Mouse (Mus musculus) kidney, postnatal 0 days (tissue): ENCODE data around the gene D430041D05Rik. TPM values are rescaled to one million over a fixed set of nuclear protein-coding genes. Genes with fewer than 3 reads are reported as not detected.
"Not testable (repeated sequence)": the region's sequence is repeated elsewhere in the genome, so short reads cannot be mapped to it uniquely, and the experiment has no call there.

Experiments
- ATAC-seq: fragments of 200-750 bp; cut with Nextera tagmentation; replicated peaks from 2 replicates; pipeline ENCODE4 v1.8.0; 2017; ENCODE audit warnings: low read depth, moderate number of reproducible peaks, moderate TSS enrichment, moderate library complexity; ENCODE audit not compliant: low FRiP score
- DNase-seq: peaks from one replicate; pipeline ENCODE4 v3.0.0-alpha.2; 2016; ENCODE audit warnings: low spot score
- H3K27ac ChIP-seq: fragments of 300-500 bp; sonication (generic); 2 replicates; pipeline ENCODE4 v1.5.1; 2014; ENCODE audit warnings: mild to moderate bottlenecking
- H3K27me3 ChIP-seq: fragments of 300-500 bp; sonication (generic); 2 replicates; pipeline ENCODE4 v1.6.1; 2014; ENCODE audit warnings: low read length, mixed read lengths; ENCODE audit not compliant: insufficient read depth
- H3K36me3 ChIP-seq: fragments of 300-500 bp; sonication (generic); 2 replicates; pipeline ENCODE4 v1.6.1; 2014; ENCODE audit warnings: low read length, mixed read lengths; ENCODE audit not compliant: insufficient read depth
- H3K4me1 ChIP-seq: fragments of 300-500 bp; sonication (generic); replicated peaks from 2 replicates; pipeline ENCODE4 v1.6.1; 2014; ENCODE audit warnings: antibody characterized with exemption, low read length, mixed read lengths; ENCODE audit not compliant: insufficient read depth
- H3K4me2 ChIP-seq: fragments of 300-500 bp; sonication (generic); 2 replicates; pipeline ENCODE4 v1.6.1; 2014; ENCODE audit warnings: mild to moderate bottlenecking, low read length, moderate library complexity, mixed read lengths
- H3K4me3 ChIP-seq: fragments of 300-500 bp; sonication (generic); replicated peaks from 2 replicates; pipeline ENCODE4 v1.5.1; 2014; ENCODE audit warnings: low read depth, low read length
- H3K9ac ChIP-seq: fragments of 300-500 bp; sonication (generic); 2 replicates; pipeline ENCODE4 v1.6.1; 2014; ENCODE audit warnings: low read depth, low read length
- H3K9me3 ChIP-seq: fragments of 300-500 bp; sonication (generic); replicated peaks from 2 replicates; pipeline ENCODE4 v1.6.1; 2016; ENCODE audit warnings: low read length, inconsistent platforms, mixed read lengths
- CTCF ChIP-seq: IDR thresholded peaks from 2 replicates; pipeline ENCODE4 v1.5.1; 2016; ENCODE audit warnings: antibody characterized with exemption, low read depth, mild to moderate bottlenecking, moderate library complexity
- WGBS: fragments of 180-500 bp; shearing (Covaris S2); extraction: QIAGEN DNeasy Blood & Tissue Kit; methylation state at CpG from one replicate; pipeline ENCODE4 v1.1.7; 2014; 5-methylcytosine and 5-hydroxymethylcytosine counted together
- polyA plus RNA-seq: library from polyadenylated mRNA; unstranded; fragments of >200 nt; fragmentation: Nextera tagmentation; extraction: Ambion mirVana; gene quantifications from 2 replicates; pipeline ENCODE4 v1.2.1, GENCODE M21; 2015

Gene D430041D05Rik
- polyA plus RNA-seq, 1 experiment from 2014 or later: 0.22 TPM

DNA sequence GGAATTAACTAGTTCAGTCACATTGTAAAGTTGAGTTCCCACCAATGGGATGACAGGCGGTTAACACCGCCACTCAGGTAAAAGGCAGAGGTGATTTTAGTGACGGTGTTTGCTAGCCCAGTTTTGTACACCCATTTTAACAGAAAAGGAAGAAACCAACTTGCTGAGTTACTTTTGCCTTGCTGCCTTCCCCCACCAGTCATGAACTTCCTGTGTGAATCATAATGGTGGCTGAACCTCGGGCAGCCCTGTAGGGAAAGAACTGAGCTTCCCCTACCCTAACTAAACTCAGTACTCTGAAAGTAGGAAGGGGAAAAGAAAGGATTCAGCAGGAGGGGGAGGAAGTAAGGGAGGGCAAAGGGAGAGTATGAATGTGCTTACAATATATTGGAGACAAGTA is 300.8 kb downstream of the D430041D05Rik start:
- H3K9me3 ChIP-seq: no peaks in the 10 kb centered on the region
- no peaks in the 10 kb centered on the region for H3K27me3 ChIP-seq
- no peaks in the 10 kb centered on the region for H3K4me1 ChIP-seq
- H3K27ac ChIP-seq: no peak overlapping the region
- DNase-seq: no peak
- no peak for TF ChIP-seq CTCF
- no peak overlapping the region for H3K4me3 ChIP-seq
- WGBS: 74% methylated on average over 4 of the region's 4 CpGs
- no peak for ATAC-seq
- no peak overlapping the region for H3K4me2 ChIP-seq
- H3K9ac ChIP-seq: no peak overlapping the region
- H3K36me3 ChIP-seq: no peaks in the 10 kb centered on the region

DNA sequence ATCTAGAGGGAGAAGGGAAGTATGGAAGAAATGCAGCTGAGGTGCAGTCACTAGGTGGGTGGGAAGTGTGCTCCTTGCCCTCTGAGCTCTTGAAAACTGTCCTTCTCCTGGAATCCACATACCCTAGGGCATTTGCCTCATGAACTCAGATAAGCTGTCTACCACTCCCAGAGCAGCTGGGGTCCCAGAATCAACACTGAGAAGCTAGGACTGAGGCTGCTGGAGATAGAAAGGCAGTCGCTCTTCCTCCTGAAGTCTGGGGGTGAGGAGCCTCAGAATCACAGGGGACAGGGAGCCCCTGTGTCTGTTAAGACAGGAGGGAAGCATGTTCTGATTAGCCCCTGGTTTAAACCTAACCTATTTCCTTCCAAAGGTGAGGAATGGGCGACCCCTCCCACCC is 301.3 kb downstream of the D430041D05Rik start:
- no peak overlapping the region for H3K27ac ChIP-seq
- no peaks in the 10 kb centered on the region for H3K4me1 ChIP-seq
- H3K36me3 ChIP-seq: no peaks in the 10 kb centered on the region
- ATAC-seq (no peak), DNase-seq (no peak)
- no peak for TF ChIP-seq CTCF
- no peak overlapping the region for H3K4me2 ChIP-seq
- no peak overlapping the region for H3K9ac ChIP-seq
- WGBS: 68% methylated on average over 2 of the region's 2 CpGs
- no peaks in the 10 kb centered on the region for H3K27me3 ChIP-seq
- no peaks in the 10 kb centered on the region for H3K9me3 ChIP-seq
- no peak overlapping the region for H3K4me3 ChIP-seq

DNA sequence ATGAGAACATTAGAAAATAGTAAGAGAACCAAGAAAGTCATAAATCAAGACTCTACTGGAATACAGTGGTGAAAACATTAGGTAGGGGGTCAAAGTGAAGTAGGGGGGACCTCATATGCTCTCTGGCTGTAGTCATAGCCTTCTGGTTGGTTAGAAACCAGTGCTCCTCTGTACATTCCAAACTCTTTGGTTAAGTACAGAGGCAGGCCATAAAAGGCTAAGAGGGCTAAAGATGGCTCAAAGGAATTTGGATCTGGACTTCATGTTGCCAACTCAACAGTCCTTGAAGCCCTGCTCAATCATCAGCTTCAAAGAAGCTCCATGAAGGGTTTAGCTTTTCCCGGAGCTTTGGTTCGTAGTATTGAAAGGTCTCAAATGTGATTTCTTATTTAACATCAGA is 301.8 kb downstream of the D430041D05Rik start:
- not testable (repeated sequence) for DNase-seq, H3K9ac ChIP-seq, H3K27ac ChIP-seq, ATAC-seq, H3K4me2 ChIP-seq, H3K4me3 ChIP-seq, H3K4me1 ChIP-seq, H3K36me3 ChIP-seq, H3K9me3 ChIP-seq, H3K27me3 ChIP-seq
- 85% methylated on average over 2 of the region's 2 CpGs for WGBS

DNA sequence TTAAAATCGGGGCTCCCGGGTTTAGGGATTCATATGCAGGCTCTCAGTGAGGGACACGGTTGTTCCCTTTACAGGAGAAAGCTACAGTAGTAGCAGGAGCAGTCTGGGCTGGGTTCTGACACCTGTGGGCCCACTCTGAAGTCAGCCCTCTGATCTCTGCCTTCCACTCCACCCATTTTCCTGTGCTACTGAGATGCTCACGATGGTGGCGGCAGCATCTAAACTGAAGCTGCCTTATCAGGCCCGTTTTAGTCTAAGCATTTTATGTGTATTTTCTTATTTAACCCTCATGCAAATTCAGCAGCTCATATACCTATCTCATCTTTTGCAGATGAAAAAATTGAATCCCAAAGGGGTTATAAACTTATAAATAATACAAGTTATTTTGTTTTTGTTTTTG is 306.0 kb downstream of the D430041D05Rik start:
- H3K27ac ChIP-seq: no peak overlapping the region
- WGBS: 83% methylated on average over 6 of the region's 6 CpGs
- ATAC-seq (no peak), DNase-seq (no peak)
- TF ChIP-seq CTCF: no peak
- no peak overlapping the region for H3K9ac ChIP-seq
- no peak overlapping the region for H3K4me2 ChIP-seq
- H3K9me3 ChIP-seq: no peaks in the 10 kb centered on the region
- H3K27me3 ChIP-seq: no peaks in the 10 kb centered on the region
- no peaks in the 10 kb centered on the region for H3K36me3 ChIP-seq
- no peaks in the 10 kb centered on the region for H3K4me1 ChIP-seq
- no peak overlapping the region for H3K4me3 ChIP-seq

DNA sequence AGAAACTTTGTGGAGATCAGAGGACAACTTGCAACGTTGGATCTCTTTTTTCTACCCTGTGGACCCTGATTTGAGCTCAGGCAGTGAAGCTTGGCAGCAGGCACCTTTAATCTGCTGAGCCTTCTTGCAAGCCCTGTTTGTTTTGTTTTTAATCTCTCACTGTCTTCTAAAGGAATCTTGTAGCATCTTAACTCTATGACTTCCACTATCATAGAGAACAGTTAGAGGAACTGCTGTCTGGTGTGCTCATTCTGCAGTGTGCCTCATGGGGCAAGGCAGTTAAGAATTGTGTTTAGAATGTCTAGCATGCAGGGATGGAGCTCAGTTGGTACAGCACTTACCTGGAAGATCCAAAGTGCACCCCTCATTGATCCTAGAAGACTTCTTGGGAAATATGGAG is 310.9 kb downstream of the D430041D05Rik start:
- Histone ChIP-seq H3K27me3 (no peaks in the 10 kb centered on the region), H3K9ac (no peak overlapping the region), H3K4me2 (no peak overlapping the region), H3K27ac (no peak overlapping the region), H3K4me3 (no peak overlapping the region), H3K9me3 (no peaks in the 10 kb centered on the region), H3K4me1 (no peaks in the 10 kb centered on the region), H3K36me3 (no peaks in the 10 kb centered on the region)
- no peak for DNase-seq
- TF ChIP-seq CTCF: no peak
- no peak for ATAC-seq
- WGBS: 56% methylated on average over 1 of the region's 1 CpGs

DNA sequence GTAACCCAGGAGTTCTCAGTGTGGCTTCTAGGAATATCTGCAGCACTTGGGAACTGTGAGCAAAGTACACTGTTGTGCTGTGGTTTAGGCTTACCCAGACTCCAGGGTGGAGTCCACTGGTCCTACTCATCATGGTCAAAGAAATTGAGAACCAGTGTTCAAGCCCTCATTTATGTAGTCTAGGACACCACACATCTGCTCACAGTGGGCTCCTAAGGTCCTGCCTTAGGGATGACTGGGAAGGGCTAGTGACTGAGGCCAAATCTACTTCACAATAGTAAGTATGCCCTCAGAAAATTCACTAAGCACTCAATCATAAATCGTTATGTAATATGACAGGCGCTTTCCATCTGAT is 311.6 kb downstream of the D430041D05Rik start:
- DNase-seq: no peak
- Histone ChIP-seq H3K27me3 (no peaks in the 10 kb centered on the region), H3K4me2 (no peak overlapping the region), H3K4me1 (no peaks in the 10 kb centered on the region), H3K9ac (no peak overlapping the region), H3K9me3 (no peaks in the 10 kb centered on the region), H3K27ac (no peak overlapping the region), H3K4me3 (no peak overlapping the region), H3K36me3 (no peaks in the 10 kb centered on the region)
- 94% methylated on average over 2 of the region's 2 CpGs for WGBS
- no peak for ATAC-seq
- TF ChIP-seq CTCF: no peak

DNA sequence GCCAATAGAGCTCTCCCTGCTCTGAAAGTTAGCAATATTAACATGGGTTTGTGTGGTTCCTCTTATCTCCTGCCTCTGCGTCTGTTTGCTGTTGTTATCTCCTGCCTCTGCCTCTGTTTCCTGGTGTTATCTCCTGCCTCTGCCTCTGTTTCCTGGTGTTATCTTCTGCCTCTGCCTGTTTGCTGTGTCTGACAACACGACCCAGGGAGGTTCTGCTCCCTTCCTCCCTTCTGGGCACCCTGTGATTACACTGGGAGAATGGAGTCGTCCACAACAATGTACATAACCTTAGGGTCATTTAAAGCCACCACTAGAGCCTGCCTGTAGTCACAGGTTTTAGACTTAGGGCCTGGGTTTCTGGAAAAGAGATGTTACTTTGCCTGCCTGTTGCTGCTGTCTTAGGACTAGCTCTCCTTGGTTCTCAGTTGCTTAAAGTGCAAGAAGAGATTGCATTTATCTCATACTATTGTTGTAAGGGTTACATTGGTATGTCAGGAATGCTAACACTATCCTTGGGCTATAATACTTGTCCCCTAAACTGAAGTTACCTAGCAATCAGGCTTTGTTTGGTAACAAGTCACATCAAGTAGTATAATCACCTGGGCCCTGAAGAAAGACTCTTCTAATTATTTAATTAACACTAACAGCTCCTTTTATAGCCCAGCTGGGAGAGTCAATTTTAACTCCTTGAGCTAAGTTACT is 312.1 kb downstream of the D430041D05Rik start:
- no peak for ATAC-seq
- H3K4me3 ChIP-seq: no peak overlapping the region
- H3K27me3 ChIP-seq: no peaks in the 10 kb centered on the region
- no peak overlapping the region for H3K9ac ChIP-seq
- H3K36me3 ChIP-seq: no peaks in the 10 kb centered on the region
- no peak for DNase-seq
- H3K9me3 ChIP-seq: no peaks in the 10 kb centered on the region
- no peak overlapping the region for H3K4me2 ChIP-seq
- no peak for TF ChIP-seq CTCF
- no peak overlapping the region for H3K27ac ChIP-seq
- 38% methylated on average over 3 of the region's 3 CpGs for WGBS
- H3K4me1 ChIP-seq: no peaks in the 10 kb centered on the region

DNA sequence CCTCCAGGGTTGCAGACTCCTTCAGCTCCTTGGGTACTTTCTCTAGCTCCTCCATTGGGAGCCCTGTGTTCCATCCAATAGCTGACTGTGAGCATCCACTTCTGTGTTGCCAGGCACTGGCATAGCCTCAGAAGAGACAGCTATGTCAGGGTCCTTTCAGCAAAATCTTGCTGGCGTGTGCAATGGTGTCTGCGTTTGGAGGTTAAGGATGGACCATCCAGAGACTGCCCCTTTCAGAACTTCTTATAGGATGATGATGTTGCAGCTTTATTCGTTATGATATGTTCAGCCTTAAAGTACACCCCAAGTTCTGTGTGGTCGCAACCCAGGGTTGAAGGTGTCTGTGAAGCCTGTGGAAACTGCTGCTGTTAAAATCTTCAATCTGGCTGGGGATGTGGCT is 313.4 kb downstream of the D430041D05Rik start:
- H3K27ac ChIP-seq, H3K4me2 ChIP-seq, H3K4me3 ChIP-seq, DNase-seq, H3K36me3 ChIP-seq, ATAC-seq, H3K4me1 ChIP-seq, H3K9ac ChIP-seq, H3K27me3 ChIP-seq, H3K9me3 ChIP-seq: not testable (repeated sequence)
- WGBS: 95% methylated on average over 4 of the region's 4 CpGs
